Mouse (Mus musculus) lung, postnatal 25 days (tissue): ENCODE measurements around the gene Col15a1.

ENCODE experiments used
- DNase-seq: peaks from one replicate; pipeline ENCODE4 v3.0.0; 2022; ENCODE audit warnings: low spot score

Gene Col15a1

DNA sequence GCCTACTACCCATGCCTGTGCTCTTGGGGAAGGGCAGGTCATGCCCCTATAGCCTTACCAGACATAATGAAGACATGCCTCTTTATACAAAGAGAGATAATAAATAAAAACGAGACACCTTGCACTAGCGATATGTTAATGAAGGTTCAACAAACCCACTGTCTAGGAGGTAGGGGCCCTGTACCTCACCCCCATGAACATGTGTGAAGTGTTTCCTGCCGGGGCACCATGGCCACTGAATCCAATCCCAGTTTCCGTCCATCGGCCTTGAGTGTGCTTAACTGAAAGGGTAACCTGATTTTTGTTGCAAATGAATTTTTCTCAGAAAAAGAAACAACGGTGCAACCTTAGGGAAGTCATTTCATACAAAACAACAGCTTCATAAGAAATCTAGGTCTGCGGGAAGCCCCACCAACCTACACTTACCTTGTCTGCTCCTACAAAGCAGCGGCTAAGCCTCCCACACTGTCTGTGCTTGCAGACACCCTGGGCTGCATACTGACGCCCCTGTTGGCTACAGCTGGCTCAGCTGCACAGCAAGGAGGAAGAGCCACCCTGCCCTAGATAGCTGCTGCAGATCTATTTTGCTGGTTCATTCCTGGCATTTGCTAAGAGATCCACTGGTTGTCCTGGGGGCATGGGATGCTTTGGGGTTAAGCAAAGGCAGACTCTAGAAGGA, 64.6 kb downstream of the Col15a1 start:
- no peak for DNase-seq

DNA sequence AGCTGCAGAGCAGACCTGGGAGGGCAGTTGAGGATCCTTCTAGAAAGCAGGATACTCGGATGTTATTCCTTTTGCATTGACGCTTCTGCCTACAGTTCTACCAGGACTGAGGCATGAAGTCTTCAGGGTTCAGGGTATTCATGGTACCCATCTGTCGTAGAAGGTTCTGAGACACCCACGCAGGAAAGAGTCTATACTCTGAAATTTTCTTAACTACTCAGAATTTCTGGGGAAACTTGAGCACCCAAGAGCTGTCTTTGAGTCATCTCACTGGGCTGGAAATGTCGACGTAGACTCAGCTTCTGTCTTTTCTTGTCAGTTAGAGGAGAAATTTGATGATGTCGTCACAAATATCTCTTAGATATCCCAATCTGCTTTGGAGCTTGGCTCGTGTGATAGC, 65.8 kb downstream of the Col15a1 start:
- no peak for DNase-seq

DNA sequence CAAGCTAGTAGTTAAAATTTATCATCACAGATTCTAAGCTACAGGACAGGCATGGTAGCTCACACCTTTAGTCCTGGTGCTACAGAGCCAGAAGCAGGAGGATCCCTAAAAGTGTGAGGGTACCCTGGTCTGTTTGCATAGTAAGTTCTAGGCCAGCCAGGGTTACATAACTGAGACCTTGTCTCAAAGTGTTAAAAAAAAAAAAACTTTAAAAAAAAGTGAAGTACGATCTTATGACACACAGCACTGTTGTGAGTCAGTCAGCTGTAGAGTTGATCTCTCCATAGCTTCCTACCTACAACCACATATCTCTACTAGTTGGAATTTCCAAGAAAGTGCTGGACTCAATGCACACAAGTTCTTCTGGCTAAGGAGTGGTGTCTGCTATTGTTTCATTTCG, 67.0 kb downstream of the Col15a1 start:
- DNase-seq = no peak

GRCm38 (mm10) chr4:47278397-47278796, 70.4 kb downstream of the Col15a1 start:
- DNase-seq = no peak

GRCm38 (mm10) chr4:47279085-47279707, 71.2 kb downstream of the Col15a1 start:
- DNase-seq = no peak

DNA sequence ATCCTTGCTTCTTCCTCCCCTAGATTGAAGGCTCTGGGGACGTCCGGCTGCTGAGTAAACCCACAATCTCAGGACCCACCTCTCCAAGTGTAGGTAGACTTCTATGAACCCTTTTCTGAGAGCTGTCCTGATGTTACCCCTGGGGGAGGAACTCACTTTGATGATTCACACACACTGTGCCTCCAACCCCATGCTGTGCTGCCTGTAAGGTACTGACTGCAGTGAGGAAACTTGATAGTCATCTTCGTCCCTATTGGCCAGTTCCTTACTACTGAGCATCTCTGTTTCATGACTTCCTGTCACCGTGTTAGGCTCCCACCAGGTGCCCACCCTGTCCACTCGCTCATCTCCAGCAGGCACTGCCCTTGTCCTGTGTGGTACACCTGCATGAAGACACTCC, 72.2 kb downstream of the Col15a1 start:
- DNase-seq = no peak

GRCm38 (mm10) chr4:47281920-47282682, 74.1 kb downstream of the Col15a1 start:
- DNase-seq = no peak

GRCm38 (mm10) chr4:47284311-47284710, 76.3 kb downstream of the Col15a1 start:
- no peak for DNase-seq

GRCm38 (mm10) chr4:47284874-47285273, 76.9 kb downstream of the Col15a1 start:
- DNase-seq = no peak

DNA sequence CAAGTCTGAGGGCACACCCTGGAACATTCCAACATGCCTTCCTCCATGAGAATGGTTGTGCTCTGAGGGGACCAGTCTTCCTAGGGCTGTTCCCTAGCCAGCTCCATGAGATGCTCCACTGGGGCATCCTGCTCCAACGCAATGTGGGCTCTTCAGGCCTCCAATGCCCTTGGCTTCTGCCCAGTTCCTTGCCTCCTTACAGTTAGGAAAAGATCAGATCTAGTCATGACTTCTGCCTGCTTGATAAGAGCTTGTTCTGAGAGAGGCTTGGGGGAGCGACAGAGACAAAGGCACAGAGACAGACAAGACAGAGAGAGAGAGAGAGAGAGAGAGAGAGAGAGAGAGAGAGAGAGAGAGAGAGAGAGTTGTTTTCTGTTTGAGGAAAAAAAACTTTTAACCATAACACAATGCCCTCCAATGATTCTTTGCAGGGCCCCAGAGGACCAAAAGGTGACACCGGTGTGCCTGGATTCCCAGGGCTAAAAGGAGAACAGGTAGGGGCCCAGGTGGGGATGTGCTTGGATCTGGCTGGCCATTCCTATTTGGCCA, 78.7 kb downstream of the Col15a1 start:
- DNase-seq = no peak

DNA sequence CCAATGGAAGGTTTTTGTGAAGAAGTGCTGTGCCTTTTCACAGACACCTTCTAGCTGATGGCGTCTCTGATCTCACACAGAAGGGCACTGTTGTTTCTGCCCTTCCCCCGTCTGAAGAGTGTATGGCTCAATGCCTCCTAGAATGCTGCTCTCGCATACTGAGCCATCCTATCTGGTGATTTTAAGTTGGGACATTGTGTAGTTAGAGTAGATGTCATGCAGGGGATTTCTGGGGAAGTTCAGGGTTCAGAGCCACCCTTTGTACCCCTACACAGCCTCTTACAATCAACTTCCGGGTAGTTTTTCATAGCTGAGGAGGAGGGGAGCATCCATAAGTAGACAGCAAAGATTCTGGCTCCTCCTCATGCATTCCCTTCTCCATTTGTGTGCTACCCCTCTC, 79.5 kb downstream of the Col15a1 start:
- DNase-seq = no peak

- DNase-seq = no peak
Observed at GRCm38 (mm10) chr4:47288306-47288705, 80.3 kb downstream of the Col15a1 start.

GRCm38 (mm10) chr4:47289526-47289925, 81.6 kb downstream of the Col15a1 start:
- DNase-seq = no peak

- no peak for DNase-seq
Observed at GRCm38 (mm10) chr4:47290448-47290847, 82.5 kb downstream of the Col15a1 start.

DNA sequence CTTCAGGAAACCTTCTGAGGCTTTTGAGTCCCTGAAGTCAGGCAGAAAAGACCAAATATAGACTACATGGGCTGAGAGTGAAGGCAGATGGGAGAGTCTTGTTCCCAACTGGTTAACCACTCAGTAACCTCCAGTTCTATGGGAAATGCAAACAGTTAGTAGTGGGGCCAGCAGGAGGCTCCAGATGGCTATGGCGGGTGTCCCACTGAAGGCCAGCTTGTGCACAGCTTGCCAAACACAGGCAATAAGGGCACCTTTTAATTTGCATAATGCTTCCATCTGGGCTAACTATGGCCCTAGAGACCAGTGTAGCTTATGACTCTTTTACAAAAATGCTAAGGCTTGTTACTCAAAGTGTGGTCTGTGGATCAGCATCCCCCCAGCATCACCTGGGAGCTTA, 83.1 kb downstream of the Col15a1 start:
- DNase-seq = no peak

DNA sequence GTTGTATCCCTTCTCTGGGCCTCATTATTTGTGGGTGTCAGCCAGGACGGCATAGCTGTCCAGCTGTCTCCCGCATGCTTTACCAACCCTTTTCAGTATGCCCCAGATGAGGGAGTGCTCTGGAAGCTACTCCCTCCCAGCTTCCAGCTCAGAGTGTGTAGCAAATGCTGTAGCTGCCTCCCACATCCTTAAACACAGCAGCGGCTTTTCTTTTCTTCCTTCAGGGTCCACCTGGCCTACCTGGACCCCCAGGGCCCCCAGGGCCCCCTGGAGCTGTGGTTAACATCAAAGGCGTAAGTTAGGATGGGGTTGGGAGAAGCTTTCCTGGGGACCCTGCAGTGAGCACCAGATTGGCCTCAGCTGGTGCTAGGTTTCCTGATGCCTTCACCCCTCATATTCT, 85.0 kb downstream of the Col15a1 start:
- DNase-seq = no peak

DNA sequence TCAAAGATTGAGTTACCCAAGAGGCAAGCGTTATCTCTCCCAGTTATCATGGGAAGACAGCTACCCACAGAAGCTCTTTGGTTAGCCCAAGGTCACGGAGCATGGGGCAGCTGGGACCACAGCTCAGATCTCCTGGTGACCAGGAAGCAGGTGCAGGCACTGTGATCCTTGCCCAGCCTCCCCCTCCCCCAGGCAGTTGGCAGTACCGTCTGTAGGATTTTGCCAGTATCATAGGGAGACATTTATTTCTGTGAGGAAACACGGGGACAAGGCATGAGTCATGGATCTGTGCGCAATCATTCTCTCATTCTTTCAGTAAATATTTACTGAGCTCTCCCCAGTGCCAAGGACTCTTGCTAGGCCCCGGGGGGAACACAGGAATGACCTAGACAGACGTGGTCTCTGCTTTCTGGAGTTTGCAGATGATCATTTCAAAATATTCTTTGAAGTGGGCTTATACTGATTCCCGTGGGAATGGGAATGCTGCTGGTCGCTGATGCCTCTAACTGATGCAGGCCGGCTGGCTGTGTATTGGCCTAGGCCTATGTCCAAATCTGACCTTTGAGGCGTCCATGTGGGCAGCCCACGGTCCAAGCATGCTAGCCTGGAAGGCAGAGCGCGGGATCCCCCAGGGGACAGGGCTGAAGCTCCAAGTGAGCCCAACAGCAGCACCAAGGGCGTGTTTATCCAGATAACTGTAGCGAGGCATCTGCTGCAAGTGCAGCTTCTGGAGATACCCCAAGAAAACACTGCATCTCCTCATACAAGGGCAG, 86.0 kb downstream of the Col15a1 start:
- DNase-seq = peak; percentile 81

GRCm38 (mm10) chr4:47294544-47295070, 86.6 kb downstream of the Col15a1 start:
- DNase-seq = no peak

DNA sequence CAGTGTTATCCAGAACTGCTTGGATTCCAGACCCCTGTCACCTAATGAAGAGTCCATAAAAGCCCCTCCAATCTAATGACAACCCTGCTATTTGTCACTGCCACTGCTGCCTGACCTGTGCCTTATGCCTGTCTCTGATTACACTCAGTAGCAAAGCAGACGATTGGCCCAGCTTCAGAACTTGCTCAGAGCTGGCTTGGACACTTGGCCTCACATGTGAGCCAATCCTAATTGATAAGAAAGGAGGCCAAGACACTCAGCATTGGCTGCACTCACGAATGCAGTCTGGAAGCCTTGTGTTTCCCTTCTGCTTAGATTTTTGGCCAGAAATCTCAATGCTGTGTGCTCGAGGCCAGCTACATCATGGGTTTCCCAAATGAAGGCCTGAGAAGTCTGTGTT, 87.6 kb downstream of the Col15a1 start:
- peak; percentile 50 for DNase-seq

- no peak for DNase-seq
Observed at GRCm38 (mm10) chr4:47300701-47301100, 92.7 kb downstream of the Col15a1 start.

DNA sequence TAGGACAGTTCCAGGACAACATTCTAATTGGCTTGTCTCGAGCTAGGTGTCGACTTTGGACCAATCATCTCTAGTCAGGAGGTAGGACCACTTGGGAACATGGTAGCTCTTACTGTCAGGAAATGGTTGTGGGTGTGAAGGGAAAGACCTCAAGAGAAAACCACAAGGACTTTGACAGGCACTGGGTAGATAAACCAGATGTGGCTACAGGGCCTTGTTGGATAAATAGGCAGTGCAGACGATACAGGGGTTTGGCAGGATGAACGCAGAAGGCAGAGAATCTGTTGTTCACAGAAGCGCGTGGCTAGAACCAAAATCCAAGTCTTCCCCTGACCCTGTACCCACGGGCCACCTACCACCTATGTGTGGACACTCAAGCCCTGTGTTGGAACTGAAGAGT, 94.6 kb downstream of the Col15a1 start:
- no peak for DNase-seq
